Mouse (Mus musculus) embryonic fibroblast, embryonic 13.5 days (primary cell): ENCODE data around the gene Rnf144b. TPM values are rescaled to one million over a fixed set of nuclear protein-coding genes. Genes with fewer than 3 reads are reported as not detected.

Experiments
- H3K27ac ChIP-seq: 2 replicates; pipeline ENCODE4 v1.5.1; 2012; ENCODE audit warnings: low read length, control low read depth, inconsistent platforms; ENCODE audit not compliant: insufficient read depth
- H3K4me1 ChIP-seq: 2 replicates; pipeline ENCODE4 v1.6.1; 2011; ENCODE audit warnings: low read length; ENCODE audit not compliant: control insufficient read depth, insufficient read depth
- H3K4me3 ChIP-seq: 2 replicates; pipeline ENCODE4 v1.5.1; 2011; ENCODE audit warnings: mild to moderate bottlenecking, control low read depth, low read length; ENCODE audit not compliant: insufficient read depth
- CTCF ChIP-seq: IDR thresholded peaks from 2 replicates; pipeline ENCODE4 v1.5.1; 2011; ENCODE audit warnings: mild to moderate bottlenecking, control low read depth, low read length, moderate library complexity, borderline replicate concordance; ENCODE audit not compliant: insufficient read depth
- POLR2A ChIP-seq: IDR thresholded peaks from 2 replicates; pipeline ENCODE4 v1.6.1; 2011; ENCODE audit warnings: low read depth, mild to moderate bottlenecking, control low read depth, low read length, moderate library complexity
- polyA plus RNA-seq: library from polyadenylated mRNA; stranded (reverse); fragments of >200 nt; gene quantifications from 2 replicates; pipeline ENCODE4 v1.2.4, GENCODE M21; 2011; ENCODE audit warnings: low read depth; ENCODE audit not compliant: missing spikeins, insufficient read length

The Rnf144b gene
- polyA plus RNA-seq, 1 experiment: 1.5 TPM

GRCm38 (mm10) chr13:47211581-47211980 is 89.1 kb downstream of the Rnf144b start:
- Histone ChIP-seq H3K4me3 (no peak overlapping the region), H3K4me1 (peaks cover 5% of the 10 kb centered on the region), H3K27ac (no peak overlapping the region)
- TF ChIP-seq CTCF (no peak), POLR2A (no peak)

GRCm38 (mm10) chr13:47213817-47214216 is 91.4 kb downstream of the Rnf144b start:
- no peak for TF ChIP-seq CTCF
- no peak for TF ChIP-seq POLR2A
- Histone ChIP-seq H3K4me1 (peaks cover 12% of the 10 kb centered on the region), H3K27ac (no peak overlapping the region), H3K4me3 (no peak overlapping the region)

GRCm38 (mm10) chr13:47214895-47215294 is 92.4 kb downstream of the Rnf144b start:
- TF ChIP-seq CTCF (no peak), POLR2A (no peak)
- peaks cover 12% of the 10 kb centered on the region for H3K4me1 ChIP-seq
- H3K4me3 ChIP-seq: no peak overlapping the region
- H3K27ac ChIP-seq: no peak overlapping the region

GRCm38 (mm10) chr13:47215815-47216585 is 93.5 kb downstream of the Rnf144b start:
- no peak overlapping the region for H3K27ac ChIP-seq
- TF ChIP-seq CTCF: no peak
- no peak for TF ChIP-seq POLR2A
- H3K4me3 ChIP-seq: no peak overlapping the region
- H3K4me1 ChIP-seq: peaks cover 15% of the 10 kb centered on the region

- Histone ChIP-seq H3K4me3 (no peak overlapping the region), H3K27ac (peak overlapping the region; percentile 58; the same call in 1 of the 2 replicates)
- TF ChIP-seq POLR2A (no peak), CTCF (no peak)
Observed at GRCm38 (mm10) chr13:47217107-47217571, 94.7 kb downstream of the Rnf144b start.

GRCm38 (mm10) chr13:47218351-47218750 is 95.9 kb downstream of the Rnf144b start:
- no peak overlapping the region for H3K4me3 ChIP-seq
- no peak overlapping the region for H3K27ac ChIP-seq
- no peak for TF ChIP-seq POLR2A
- no peak for TF ChIP-seq CTCF
- H3K4me1 ChIP-seq: peaks cover 15% of the 10 kb centered on the region

More at GRCm38 (mm10) chr13:47217107-47217571, 94.7 kb downstream of the Rnf144b start:
- H3K4me1 ChIP-seq: peaks cover 15% of the 10 kb centered on the region

- no peak overlapping the region; the same call in 1 of the 2 replicates for H3K27ac ChIP-seq
- H3K4me1 ChIP-seq: peaks cover 15% of the 10 kb centered on the region
- H3K4me3 ChIP-seq: no peak overlapping the region
- TF ChIP-seq POLR2A: no peak
- no peak for TF ChIP-seq CTCF
Observed at GRCm38 (mm10) chr13:47220426-47220825, 98.0 kb downstream of the Rnf144b start.

- Histone ChIP-seq H3K27ac (no peak overlapping the region), H3K4me1 (peaks cover 3% of the 10 kb centered on the region; the same call in 1 of the 2 replicates), H3K4me3 (no peak overlapping the region)
- TF ChIP-seq CTCF (no peak), POLR2A (no peak)
Observed at GRCm38 (mm10) chr13:47223576-47224538, 101.4 kb downstream of the Rnf144b start.

- peaks cover 3% of the 10 kb centered on the region; the same call in 1 of the 2 replicates for H3K4me1 ChIP-seq
- H3K27ac ChIP-seq: no peak overlapping the region
- TF ChIP-seq CTCF: no peak
- no peak for TF ChIP-seq POLR2A
- H3K4me3 ChIP-seq: no peak overlapping the region
Observed at GRCm38 (mm10) chr13:47224648-47225323, 102.3 kb downstream of the Rnf144b start.
